Mouse (Mus musculus) cerebellum, adult 2 months (tissue): ENCODE data around the gene Gab3. TPM values are rescaled to one million over a fixed set of nuclear protein-coding genes. Genes with fewer than 3 reads are reported as not detected.

Source experiments
- DNase-seq, 2 experiments: peaks; one replicate each; pipeline ENCODE4 v3.0.0; 2021
- H3K27ac ChIP-seq: fragments of 200-500 bp; 2 replicates; pipeline ENCODE4 v1.5.1; 2012; ENCODE audit warnings: low read length, control low read depth, inconsistent platforms; ENCODE audit not compliant: insufficient read depth
- H3K27me3 ChIP-seq: fragments of 200-500 bp; 2 replicates; pipeline ENCODE4 v1.6.1; 2012; ENCODE audit warnings: inconsistent platforms, mild to moderate bottlenecking, low read length, moderate library complexity; ENCODE audit not compliant: control insufficient read depth, insufficient read depth
- H3K4me1 ChIP-seq: fragments of 200-500 bp; 2 replicates; pipeline ENCODE4 v1.6.1; 2011; ENCODE audit warnings: low read length; ENCODE audit not compliant: control insufficient read depth, insufficient read depth
- H3K4me3 ChIP-seq: fragments of 200-500 bp; replicated peaks from 2 replicates; pipeline ENCODE3; 2011; ENCODE audit warnings: mild to moderate bottlenecking, low read depth, low read length, control low read depth; ENCODE audit not compliant: insufficient read depth
- CTCF ChIP-seq: fragments of 200-500 bp; IDR thresholded peaks from 2 replicates; pipeline ENCODE4 v1.5.1; 2011; ENCODE audit warnings: low read depth, mild to moderate bottlenecking, control low read depth, low read length, moderate library complexity, borderline replicate concordance; ENCODE audit not compliant: insufficient read depth
- POLR2A ChIP-seq: fragments of 200-500 bp; IDR thresholded peaks from 2 replicates; pipeline ENCODE4 v1.6.1; 2011; ENCODE audit warnings: low read length, control low read depth, borderline replicate concordance; ENCODE audit not compliant: insufficient read depth
- WGBS: fragments of 180-500 bp; shearing (Covaris S2); methylation state at CpG from one replicate; pipeline ENCODE4 v1.1.7; 2018; 5-methylcytosine and 5-hydroxymethylcytosine counted together
- polyA plus RNA-seq: library from polyadenylated mRNA; depleted of rRNA; stranded (reverse); fragments of >200 nt; gene quantifications from 2 replicates; pipeline ENCODE4 v1.2.3, GENCODE M21; 2012

Gene Gab3
- polyA plus RNA-seq, 1 experiment, result 1.6 TPM

DNA sequence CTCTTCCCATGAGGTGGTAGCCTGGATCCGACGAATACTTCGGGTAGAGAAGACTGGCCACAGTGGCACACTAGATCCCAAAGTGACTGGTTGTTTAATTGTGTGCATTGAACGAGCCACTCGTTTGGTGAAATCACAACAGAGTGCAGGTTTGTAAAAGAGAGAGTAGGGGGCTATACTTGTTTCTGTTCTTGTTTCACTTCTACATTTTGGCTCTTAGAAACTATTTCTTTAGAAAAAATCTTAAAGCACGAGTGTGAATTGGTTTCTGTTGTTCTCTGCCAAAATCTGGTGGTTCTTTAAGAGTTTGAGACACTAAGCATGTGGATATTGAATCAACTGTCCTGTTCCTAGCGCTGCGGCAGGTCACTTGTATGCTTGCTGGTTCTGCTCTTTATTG lies 13.5 kb upstream of the Gab3 start:
- no peak for DNase-seq
- 86% methylated on average over 8 of the region's 8 CpGs for WGBS
- no peaks in the 10 kb centered on the region for H3K27me3 ChIP-seq
- H3K4me1 ChIP-seq, result no peaks in the 10 kb centered on the region
- no peak overlapping the region for H3K27ac ChIP-seq
- no peak overlapping the region for H3K4me3 ChIP-seq
- TF ChIP-seq POLR2A, result no peak
- no peak for TF ChIP-seq CTCF

DNA sequence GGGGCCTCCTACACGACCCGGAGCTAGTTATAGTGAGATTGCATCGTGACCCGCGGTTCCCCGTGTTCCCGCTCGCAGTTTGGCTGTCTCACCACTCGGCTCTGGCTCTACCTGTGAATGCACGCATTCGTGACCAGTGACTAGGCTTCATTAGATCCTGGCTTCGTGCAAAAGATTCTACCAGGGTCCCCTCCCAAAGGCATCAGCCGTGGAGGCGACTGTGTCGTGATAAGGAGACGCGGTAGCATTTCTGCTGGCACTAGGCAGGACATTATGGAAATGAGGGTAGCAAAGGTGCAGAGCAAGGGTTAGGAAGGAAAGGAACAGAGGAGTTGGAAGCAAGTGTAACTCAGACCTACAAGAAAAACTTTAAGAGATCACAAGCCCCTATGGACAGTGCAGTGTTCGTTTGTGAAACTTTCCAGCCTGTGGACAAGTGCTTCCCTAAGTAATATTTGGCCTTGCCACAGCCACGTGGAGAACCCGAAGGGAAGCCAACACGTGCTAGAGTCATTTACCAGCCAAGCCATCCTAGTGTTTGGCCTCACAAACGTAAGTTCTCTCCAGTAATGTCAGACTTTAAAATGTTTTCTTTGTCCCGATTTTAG lies 11.0 kb upstream of the Gab3 start:
- Histone ChIP-seq H3K4me3 (peak overlapping the region; percentile 92), H3K4me1 (no peaks in the 10 kb centered on the region), H3K27me3 (no peaks in the 10 kb centered on the region), H3K27ac (no peak overlapping the region)
- TF ChIP-seq CTCF (no peak), POLR2A (no peak; the same call in 1 of the 2 replicates)
- peak in 1 of 2 experiments; percentile 10 for DNase-seq
- WGBS, result 6% methylated on average over 23 of the region's 23 CpGs

DNA sequence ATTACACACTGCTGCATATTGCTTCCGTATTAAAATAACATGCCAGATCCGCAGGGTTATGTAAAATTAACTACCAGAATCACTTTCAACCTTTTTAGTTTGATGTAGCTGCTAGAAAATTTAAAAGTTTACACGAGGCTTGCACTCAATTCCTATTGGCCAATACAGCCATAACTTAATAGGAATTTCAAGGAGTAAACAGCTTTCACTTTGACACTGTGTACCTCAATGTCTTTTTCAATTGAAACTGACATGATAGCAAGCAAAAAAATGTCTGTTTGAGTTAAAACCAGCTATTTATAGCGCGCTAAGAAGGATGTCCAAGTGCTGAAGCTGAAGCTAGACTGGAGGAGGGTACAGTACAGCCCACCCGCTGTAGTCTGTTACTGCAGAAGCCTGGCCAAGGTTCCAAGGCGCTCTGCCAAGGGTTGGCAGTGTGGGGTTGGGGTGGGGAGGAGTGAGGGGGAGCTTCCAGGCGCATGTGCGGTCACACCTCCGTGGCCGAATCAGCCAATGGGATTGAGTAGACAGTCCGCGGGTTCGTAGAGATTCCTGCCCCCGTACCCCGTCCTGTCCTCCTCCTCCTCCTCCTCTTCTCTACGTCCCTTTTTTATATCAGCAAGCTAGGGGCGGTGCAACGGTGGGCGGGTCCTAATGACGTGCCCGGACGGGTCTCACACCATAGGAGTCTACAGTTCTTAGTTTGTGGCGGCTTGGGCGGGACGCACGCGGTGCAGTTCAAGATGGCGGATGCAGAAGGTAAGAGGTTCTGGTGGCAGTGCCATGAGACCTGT lies 10.3 kb upstream of the Gab3 start, which contains the start of gene Dkc1:
Gene Dkc1, plus strand, starts transcription at position 486 of the 794 bp plus-strand sequence.
- 11% methylated on average over 29 of the region's 29 CpGs for WGBS
- H3K4me1 ChIP-seq, result no peaks in the 10 kb centered on the region
- H3K27ac ChIP-seq, result no peak within 1 kb of the TSS
- no peaks in the 10 kb centered on the region for H3K27me3 ChIP-seq
- DNase-seq, result peak; percentile 90 to 93
- TF ChIP-seq POLR2A (peak; percentile 51; the same call in 1 of the 2 replicates), CTCF (no peak)
- H3K4me3 ChIP-seq, result peak within 1 kb of the TSS; percentile 92

DNA sequence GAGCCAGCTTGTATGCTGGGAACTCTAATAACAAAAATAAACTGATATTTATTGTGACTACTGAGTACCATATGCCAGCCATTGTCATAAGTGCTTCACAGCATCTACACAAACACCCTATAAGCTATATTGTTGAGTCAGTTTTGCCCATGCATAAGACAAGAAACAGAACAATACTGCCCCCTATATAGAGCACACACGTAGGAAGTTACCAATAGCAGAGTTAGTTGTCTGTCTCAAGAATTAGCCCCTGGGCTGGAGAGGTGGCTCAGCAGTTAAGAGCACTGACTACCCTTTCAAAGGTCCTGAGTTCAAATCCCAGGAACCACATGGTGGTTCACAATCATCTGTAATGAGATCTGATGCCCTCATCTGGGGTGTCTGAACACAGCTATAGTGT lies 396 bp upstream of the Gab3 start:
- DNase-seq, result no peak
- WGBS, result 13% methylated on average over 1 of the region's 1 CpGs
- H3K27me3 ChIP-seq, result no peaks in the 10 kb centered on the region
- H3K4me3 ChIP-seq, result no peak overlapping the region
- H3K4me1 ChIP-seq, result no peaks in the 10 kb centered on the region
- H3K27ac ChIP-seq, result no peak overlapping the region
- TF ChIP-seq POLR2A, result no peak
- TF ChIP-seq CTCF, result no peak

DNA sequence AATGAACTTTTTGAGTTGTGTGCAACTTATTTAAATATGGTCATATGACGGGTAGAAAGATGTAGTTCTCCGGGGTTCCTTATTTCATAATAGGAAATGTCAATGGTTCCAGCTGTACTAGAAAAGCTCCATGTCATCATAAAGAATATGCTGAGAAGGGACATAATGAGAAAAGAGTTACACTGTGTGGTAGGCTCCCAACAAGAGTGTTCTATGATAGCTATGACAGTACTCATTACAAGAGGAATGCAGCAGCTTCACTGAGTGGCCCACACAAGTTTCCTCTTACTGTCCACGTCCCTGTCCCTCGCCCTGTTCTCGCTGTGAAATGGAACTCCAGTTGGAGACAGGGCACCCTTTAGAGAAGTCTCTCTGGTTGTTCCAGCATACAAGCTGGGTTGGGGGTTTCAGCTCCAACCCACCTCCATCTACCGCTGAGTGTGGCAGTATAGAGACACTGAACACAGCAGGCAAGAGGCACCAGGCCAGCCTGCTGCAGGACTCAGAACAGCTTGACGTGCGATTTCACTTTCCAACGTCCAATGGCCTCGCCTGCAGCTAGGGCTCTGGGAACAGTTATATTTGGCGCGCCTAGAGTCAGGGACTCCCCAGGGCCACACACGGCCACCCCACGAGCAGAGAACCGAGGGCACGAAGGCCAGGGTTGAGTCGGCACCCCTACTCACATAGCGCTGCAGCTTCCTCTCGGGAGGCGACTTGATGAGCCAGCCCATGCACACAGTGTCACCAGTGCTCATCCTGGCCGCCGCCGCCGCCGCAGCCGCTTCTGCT lies 1.1 kb downstream of the Gab3 start:
- peak overlapping the region; percentile 97 for H3K4me3 ChIP-seq
- DNase-seq, result peak; percentile 49
- H3K27me3 ChIP-seq, result no peaks in the 10 kb centered on the region
- 8% methylated on average over 25 of the region's 26 CpGs for WGBS
- TF ChIP-seq POLR2A (no peak), CTCF (no peak)
- peak overlapping the region; percentile 73; the same call in 1 of the 2 replicates for H3K27ac ChIP-seq
- H3K4me1 ChIP-seq, result no peaks in the 10 kb centered on the region

DNA sequence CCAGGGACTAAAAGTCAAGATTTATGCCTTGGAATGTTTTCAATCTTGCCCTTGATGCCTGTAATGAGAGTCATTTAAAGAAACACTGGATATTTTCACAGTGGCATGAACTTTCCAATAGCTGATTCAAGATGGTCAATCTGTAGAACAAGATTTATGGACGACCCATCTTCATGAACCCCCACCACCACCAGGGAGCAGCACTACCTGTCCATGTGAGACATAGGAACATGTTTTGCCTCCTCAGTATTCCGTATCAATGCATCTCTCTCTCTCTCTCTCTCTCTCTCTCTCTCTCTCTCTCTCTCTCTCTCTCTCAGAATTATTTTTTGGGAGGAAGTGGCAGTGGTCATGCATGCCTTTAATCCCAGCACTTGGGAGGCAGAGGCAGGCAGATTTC lies 2.9 kb downstream of the Gab3 start:
- WGBS, result 76% methylated on average over 2 of the region's 2 CpGs
- H3K27me3 ChIP-seq, result no peaks in the 10 kb centered on the region
- H3K4me1 ChIP-seq, result no peaks in the 10 kb centered on the region
- H3K27ac ChIP-seq, result no peak overlapping the region
- no peak for DNase-seq
- TF ChIP-seq POLR2A, result no peak
- no peak for TF ChIP-seq CTCF
- no peak overlapping the region for H3K4me3 ChIP-seq

DNA sequence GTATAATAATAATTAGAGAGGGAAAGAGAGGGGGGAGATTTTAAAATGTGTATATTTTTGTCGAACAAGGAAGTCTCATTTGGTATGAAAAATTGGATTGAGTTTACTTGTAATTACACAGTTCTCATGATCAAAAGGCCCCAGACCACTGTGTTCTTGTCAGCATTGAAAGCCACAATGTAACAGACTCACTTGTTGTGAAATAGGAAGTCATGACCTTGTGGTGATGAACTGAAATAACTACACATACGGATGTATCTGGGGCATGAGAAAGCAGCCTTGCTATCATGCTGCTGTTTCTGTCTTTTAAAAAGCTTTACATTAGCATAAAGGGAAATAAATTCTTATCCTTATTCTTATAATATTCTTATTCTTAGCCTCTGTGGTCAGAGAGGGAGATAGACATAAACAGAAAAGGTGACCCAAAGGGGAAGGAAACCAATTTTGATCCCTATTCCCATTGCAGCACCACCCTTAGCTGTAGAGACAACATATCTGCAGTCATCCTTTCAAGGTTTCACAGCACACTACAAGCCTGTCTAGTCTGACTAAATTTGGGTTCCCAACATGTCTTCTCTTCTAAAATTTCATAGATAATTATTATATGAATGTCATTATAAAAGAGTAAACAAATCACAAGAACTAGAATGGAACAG lies 29.0 kb downstream of the Gab3 start:
- H3K27ac ChIP-seq, result no peak overlapping the region
- 96% methylated on average over 2 of the region's 2 CpGs for WGBS

More for the DNA sequence above, 29.0 kb downstream of the Gab3 start:
- Histone ChIP-seq H3K4me3 (no peak overlapping the region), H3K4me1 (no peaks in the 10 kb centered on the region), H3K27me3 (no peaks in the 10 kb centered on the region)
- TF ChIP-seq POLR2A (no peak), CTCF (no peak)
- DNase-seq, result no peak
